Comparison of ENCODE assay signal across 8 mouse cellular contexts in the genomic region with DNA sequence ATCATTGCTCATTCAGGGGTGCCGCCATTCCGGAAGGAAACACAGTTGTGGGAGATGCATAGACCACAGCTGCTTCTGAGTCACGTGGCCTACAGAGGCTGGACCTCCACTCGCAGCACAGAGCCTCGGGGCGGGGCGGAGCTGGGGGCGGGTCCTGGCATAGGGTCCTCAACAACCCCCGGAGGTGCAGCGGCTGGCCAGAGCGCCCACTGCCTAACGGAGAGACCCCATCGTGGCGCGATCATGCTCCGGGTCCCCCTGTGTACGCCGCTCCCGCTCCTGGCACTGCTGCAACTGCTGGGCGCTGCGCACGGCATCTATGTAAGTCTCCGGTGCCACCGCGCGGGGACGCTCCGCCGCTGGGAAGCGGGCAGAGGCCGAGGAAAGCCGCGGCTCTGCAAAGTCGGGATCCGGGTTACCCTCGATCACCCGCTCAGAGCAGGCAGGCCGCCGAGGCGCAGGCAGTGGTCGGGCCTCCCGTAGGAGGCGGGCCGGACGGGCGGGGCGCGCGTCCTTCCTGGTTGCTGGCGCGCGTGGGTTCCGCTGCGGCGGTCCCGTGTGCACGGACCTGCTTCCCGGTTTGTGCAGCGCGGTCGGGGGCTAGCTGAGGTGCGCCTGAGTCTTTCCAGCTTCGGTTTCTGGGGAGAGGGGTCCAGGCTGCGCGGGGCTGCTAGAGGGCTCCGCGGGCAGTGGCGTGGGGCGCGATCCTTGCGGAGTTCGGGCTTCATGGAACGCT. TPM values are rescaled to one million over a fixed set of nuclear protein-coding genes. Genes with fewer than 3 reads are reported as not detected.
DNase-seq lines count a peak whose midpoint lies in the region; ATAC-seq lines count a peak whose summit lies in the region.

A gene (plus strand): TSS at position 128 of the 736 bp plus-strand sequence.
A gene (plus strand): TSS at position 157 of the 736 bp plus-strand sequence.

- peak; percentile 80 for DNase-seq in adipocyte (ENCODE audit: low spot score)
- DNase-seq in embryo, embryonic 10 days (ENCODE audit: low spot score), result peak; percentile 93
- peak; percentile 77 for DNase-seq in gastrocnemius, postnatal 10 days
- DNase-seq in induced T-regulatory cell, adult 2 months (ENCODE audit: low read depth), result peak; percentile 92
- DNase-seq in left cerebral cortex, adult 8-10 months (ENCODE audit: low spot score in 2 of 2), result peak; percentile 56 to 76
- peak; percentile 76 to 80 for DNase-seq in right cerebral cortex, adult 2 months (ENCODE audit: low spot score in 2 of 2)
- peak; percentile 41 for DNase-seq in urinary bladder, postnatal 10 days (ENCODE audit: low spot score)

- ATAC-seq in megakaryocyte, adult 5-6 weeks (ENCODE audit: poor library complexity, severe bottlenecking), result peak; percentile 83

RNA-seq across cellular contexts. Expression of the first gene that starts in this region (rescaled TPM):
- total RNA-seq in gastrocnemius, postnatal 10 days (2021), result 10 to 100 TPM; 13.2 to 18.9 TPM
- total RNA-seq in left cerebral cortex, adult 8-10 months (2022), result 10 to 100 TPM; 28.6 to 32.1 (median 29.6) TPM
- total RNA-seq in megakaryocyte, adult 5-6 weeks (2015), result 29.8 TPM in 2 replicates
- 21.2 and 24.5 TPM in 2 replicates for total RNA-seq in megakaryocyte, adult 5-6 weeks (2017)

RNA-seq across cellular contexts. Expression of the second gene that starts in this region (rescaled TPM):
- 1 to 10 TPM; 3.0 to 4.2 TPM for total RNA-seq in gastrocnemius, postnatal 10 days (2021)
- total RNA-seq in left cerebral cortex, adult 8-10 months (2022), result 10 to 100 TPM; 10.9 to 15.1 (median 11.8) TPM
- total RNA-seq in megakaryocyte, adult 5-6 weeks (2015), result 1.2 and 2.4 TPM in 2 replicates
- 4.6 and 6.9 TPM in 2 replicates for total RNA-seq in megakaryocyte, adult 5-6 weeks (2017)

Comparison
In these comparisons a context has a peak if more than half of its experiments do, and no peak if none do; other contexts are left out.
1. Peak in every context shown above with its lines: DNase-seq and ATAC-seq.
2. DNase-seq: peak in every context shown above with its lines; median percentile 93 in embryo, embryonic 10 days; 92 in induced T-regulatory cell, adult 2 months; 80 in adipocyte; 78 in right cerebral cortex, adult 2 months; 77 in gastrocnemius, postnatal 10 days; 66 in left cerebral cortex, adult 8-10 months; 41 in urinary bladder, postnatal 10 days.